Mouse (Mus musculus) kidney, adult 18-20 months (tissue): ENCODE results near the gene Gm28230.

ENCODE experiments used
- DNase-seq: peaks from one replicate; pipeline ENCODE4 v3.0.0; 2021

The Gm28230 gene

DNA sequence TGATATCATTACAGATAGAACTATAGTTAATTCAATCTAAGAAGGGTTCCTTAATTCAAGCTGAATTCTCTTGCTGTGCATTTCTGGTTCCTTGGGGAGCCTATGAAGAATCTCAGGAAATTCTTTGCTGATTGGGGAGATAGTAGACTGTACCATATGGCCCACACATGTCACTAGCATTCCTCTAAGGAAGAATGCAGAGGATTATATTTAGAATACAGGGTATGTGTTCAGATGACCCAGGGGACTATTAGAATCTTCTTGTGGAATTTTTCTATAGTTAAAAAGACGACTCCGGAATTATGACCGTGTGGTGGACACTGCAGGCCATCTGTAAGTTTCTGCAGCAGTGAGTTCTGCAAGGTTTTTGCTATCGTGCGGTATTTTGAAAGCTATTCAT is 54.9 kb downstream of the Gm28230 start:
- DNase-seq: no peak

DNA sequence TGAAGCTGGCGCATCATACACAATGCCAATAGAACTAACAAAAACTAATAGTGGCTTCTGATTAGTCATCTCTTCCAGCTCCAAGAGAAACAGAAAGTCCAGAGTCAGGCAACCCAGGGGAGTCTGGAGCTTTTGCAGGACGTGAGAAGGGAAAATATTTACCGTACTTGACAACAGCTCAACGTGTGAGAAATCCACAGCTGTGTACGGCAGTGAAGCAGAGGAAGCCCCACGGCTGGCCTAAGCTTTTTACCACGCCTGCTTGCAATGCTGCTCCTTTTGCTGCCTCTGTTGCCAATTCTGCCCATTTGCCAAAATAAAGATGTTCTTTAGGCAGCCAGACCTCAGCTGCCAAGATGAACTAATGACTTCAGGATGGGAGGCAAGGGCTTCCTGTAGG is 69.0 kb downstream of the Gm28230 start:
- no peak for DNase-seq
